Mouse (Mus musculus) bone marrow macrophage, adult 2 months (primary cell): ENCODE data around the gene Zfr.
A peak's percentile ranks its signal among the peaks of the same experiment; 100 is the strongest.

ENCODE experiments used
- CTCF ChIP-seq: IDR thresholded peaks from 2 replicates; pipeline ENCODE4 v1.5.1; 2012; ENCODE audit warnings: low read depth, mild to moderate bottlenecking, low read length, moderate library complexity
- POLR2A ChIP-seq: IDR thresholded peaks from 2 replicates; pipeline ENCODE4 v1.6.1; 2012; ENCODE audit warnings: mild to moderate bottlenecking, low read depth, low read length, borderline replicate concordance

DNA sequence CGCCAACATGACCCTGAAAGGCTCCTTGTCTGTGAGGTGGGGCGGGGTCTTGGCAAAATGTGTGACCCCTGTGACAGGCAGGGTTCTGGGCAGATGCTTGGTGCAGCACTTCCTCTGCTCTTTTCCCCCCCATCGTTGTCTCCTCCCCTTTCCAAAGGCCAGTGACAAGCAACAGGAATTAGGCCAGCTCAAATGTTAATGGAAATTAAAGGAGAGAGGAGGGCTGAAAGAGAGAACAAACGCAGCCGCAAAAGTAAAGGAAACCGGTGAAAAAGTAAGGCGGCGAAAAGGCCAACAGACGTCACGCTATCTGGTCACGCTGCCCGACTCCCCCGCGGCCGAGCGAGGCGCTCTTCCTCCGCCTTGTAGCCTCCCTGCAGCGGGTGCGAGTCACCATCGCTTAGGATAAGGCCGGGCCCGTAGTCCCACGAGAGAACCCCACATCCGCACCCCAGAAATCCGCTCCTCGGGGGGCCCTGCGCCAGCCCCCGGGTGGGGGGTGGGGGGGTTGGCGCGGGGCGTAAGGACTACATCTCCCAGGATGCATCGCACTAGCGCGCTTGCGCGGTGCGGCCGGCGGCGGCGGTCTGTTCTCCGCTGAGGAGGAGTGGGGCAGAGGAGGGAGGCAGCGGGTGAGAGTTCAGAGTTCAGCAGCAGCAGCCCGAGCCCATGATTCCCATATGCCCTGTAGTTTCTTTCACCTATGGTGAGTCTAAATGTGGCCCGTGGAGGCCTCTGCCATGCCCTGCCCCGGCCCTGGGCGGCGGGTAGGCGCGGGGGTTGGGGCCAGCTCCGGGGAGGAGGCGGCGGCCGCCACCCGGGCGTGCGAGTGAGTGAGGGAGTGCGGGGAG is at the start of gene Zfr:
- TF ChIP-seq POLR2A (0 out of 2 replicates have a peak, but pooled peaks have one; percentile 30), CTCF (no peak)
